Mouse (Mus musculus): ENCODE results near the gene Arl2bp. TPM values are rescaled to one million over a fixed set of nuclear protein-coding genes. Genes with fewer than 3 reads are reported as not detected.

Gene Arl2bp
- total RNA-seq (2015) = 21.1 and 26.4 TPM in 2 replicates
- total RNA-seq (2017) = 73.3 and 75.1 TPM in 2 replicates

DNA sequence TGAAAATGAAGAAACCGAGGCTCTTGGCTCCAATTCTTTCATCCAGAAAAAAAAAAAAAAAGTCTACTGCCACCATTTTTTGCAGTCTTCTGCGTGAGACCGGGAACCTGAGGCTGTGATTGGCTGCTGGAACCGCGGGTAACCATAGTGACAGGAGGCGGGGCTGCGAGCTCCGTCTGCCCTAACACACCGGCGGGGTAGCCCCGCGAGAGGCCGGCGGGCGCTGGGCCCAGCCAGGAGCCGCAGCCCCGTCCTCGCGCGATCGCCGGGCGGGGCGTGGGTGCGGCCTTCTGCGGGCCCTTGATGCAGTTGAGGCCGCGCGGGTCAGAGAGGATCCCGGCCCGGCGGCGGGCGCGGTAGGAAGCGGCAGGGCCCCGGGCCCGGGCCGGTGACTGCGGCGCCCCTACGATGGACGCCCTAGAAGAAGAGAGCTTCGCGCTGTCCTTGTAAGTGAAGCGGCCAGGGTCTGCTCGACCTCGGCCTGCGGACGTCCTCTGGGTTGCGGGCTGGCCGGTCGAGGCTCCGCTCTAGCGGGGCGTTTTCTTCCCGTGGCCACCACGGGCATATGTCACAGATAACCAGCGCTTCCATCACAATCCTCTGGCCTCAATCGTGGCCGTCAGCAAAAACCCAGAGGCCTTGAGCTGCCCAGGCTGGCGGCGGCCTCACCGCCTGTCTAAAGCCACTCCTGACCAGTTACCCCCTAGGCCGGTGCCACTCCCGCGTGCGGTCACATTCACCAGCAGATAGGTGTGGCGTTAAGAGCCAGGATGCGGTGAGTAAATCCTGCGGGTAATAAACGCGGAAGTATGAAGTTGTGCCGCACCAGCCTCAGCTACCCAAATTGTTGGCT is at the start of gene Arl2bp:
Arl2bp (plus strand) TSS at position 145 of the 853 bp plus-strand sequence.
- ATAC-seq (replicated peaks; ENCODE audit: poor library complexity) = peak; percentile 100

DNA sequence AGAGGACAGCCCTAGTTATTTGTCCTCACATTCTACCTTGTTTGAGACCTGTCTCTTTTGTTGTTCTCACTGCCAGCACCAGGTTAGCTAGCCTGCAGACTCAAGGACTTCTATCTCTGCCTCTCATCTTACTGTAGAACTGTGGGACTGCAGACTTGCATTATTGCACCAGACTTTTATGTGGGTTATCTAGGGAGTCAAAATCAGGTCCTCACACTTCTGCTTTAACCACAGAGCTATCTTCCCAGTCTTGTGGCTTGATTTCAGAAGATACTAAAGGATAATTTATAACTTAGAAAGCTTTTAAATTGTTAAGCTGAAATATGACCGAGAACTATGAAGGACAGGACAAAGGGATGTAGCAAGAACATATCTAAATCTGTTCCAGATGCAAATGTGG is 41.5 kb upstream of the Arl2bp start:
- no peak for ATAC-seq (replicated peaks; ENCODE audit: poor library complexity)

DNA sequence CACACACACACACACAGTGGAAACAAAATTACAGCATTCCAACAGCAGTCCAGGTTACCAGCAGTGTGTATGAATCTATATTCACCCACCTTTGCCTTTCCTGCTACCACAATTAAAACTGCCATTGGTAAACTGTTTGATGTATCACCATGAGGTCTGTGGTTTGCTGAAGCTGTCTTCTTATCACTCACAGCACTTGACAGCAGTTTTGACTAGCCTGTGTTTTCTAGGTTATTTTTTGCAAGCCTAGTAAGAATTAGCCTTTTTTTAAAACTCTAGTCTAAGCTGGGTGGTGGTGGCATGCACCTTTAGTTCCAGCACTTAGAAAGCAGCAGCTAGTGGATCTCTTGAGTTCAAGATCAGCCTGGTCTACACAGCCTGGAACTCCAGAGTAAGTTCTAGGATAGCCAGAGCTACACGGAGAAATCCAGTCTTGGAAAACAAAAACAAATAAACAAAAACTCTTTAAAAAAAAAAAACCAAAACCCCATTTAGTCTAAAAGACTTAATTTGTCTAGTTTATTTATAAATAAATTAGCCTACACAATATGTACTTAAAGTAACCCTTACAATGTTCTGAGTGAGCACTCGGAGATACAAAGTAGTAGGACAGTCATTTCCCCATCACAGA is 32.7 kb upstream of the Arl2bp start:
- ATAC-seq (replicated peaks; ENCODE audit: poor library complexity) = peak; percentile 72

DNA sequence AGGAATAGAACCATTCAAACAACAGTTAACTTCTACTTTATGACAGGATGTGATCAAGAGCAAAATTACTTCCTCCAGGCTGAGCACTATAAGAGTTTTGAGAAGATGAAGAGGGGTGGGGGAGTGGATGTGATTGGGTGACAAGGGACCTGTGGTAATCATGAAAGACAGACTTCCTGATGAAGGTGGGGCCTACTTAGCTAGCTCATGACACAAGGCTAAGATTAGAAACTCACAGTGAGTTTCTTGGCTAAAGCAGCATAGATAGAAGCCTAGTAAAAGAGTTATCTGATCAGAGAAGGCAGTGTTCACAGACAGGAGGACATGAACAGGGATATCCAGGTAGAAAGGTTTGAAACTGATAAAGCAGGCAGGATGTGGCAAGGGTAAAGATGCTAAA is 32.2 kb upstream of the Arl2bp start:
- ATAC-seq (replicated peaks; ENCODE audit: poor library complexity) = peak; percentile 98

DNA sequence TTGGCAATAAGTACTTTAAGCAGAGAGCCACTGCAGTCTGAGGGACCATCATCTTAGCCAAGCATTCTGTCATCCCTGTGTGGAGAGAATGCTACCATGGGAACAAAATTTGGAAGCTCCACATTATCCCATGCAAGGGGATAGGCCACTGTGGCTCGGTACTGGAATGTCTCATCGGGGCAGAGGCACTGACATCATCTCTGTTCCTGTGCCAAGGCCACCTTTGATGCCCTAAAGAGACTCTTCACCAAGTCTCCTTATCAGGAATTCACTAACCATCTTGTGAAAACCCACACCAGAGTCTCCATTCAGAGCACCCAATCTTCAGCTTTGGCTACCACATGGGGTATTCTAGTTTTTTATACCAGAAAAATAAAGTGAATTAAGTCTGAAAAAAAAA is 25.2 kb upstream of the Arl2bp start:
- peak; percentile 50 for ATAC-seq (replicated peaks; ENCODE audit: poor library complexity)

DNA sequence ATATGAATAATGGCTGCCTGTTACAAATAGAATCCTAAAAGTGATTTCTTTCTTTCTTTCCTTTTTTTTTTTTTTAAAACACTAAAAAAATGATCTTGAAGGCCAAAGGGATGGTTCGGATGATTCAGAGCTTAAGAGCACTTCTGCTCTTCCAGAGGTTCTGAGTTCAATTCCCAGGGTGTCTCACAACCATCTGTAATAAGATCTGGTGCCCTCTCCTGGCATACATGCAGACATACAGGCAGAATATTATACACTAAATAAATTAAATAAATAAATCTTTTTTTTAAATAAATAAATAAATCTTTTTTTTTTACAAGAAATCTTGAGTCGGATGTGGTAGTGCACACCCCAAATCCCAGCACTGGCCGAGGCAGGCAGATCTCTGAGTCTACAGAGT is 24.5 kb upstream of the Arl2bp start:
- ATAC-seq (replicated peaks; ENCODE audit: poor library complexity) = no peak

DNA sequence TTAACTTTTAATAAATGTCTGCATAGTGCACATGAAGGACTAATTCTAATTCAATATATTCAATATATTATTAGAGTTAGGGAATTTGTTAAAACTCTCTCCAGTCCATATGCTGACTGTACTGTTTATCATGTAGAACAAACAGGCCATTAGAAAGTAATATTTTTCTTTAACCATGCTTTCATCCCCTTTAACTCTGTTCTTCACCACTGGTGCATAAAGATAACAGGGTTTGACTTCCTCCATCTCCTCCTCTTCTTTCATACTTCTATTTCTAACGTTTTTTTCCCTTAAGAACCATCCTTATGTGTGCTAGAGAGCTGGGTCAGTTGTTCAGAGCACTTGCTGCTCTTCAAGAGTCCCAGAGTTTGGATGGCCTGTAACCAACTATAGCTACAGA is 21.2 kb upstream of the Arl2bp start:
- ATAC-seq (replicated peaks; ENCODE audit: poor library complexity) = no peak

DNA sequence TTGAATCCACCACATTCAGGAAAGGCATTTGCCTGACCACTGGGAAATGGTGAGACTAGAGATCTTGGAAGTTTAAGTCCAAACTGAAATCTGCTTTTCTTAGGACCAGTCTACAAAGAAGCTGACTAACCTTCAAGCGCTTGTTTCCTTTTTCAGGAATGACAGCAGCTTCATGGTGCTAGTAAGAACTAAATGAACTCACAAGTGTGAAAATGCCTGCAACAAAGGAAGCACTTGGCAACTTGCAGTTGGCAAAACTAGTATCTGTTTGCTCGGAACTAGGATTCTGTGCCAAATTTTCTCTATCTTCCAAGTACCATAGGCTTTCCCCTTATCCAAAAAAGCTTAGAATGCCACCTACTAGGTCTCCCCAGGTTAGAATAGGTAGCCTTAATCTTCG is 20.2 kb upstream of the Arl2bp start:
- ATAC-seq (replicated peaks; ENCODE audit: poor library complexity) = no peak

DNA sequence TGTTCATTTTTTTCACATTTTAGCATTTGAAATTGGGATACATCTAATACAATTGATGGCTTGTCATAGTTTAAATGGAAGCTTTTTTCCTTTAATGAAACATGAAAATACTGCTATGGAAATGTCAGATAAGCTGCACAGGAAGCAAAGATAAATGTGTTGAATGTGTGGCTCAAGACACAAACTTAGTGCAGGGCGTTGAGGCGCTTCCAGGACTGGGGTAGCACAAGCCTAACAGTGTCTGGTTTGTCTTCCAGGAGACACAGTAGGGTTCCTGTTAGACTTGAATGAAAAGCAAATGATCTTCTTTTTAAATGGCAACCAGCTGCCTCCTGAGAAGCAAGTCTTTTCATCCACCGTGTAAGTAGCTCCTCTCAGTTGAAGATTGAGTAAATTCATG is 16.9 kb upstream of the Arl2bp start:
- ATAC-seq (replicated peaks; ENCODE audit: poor library complexity) = no peak

DNA sequence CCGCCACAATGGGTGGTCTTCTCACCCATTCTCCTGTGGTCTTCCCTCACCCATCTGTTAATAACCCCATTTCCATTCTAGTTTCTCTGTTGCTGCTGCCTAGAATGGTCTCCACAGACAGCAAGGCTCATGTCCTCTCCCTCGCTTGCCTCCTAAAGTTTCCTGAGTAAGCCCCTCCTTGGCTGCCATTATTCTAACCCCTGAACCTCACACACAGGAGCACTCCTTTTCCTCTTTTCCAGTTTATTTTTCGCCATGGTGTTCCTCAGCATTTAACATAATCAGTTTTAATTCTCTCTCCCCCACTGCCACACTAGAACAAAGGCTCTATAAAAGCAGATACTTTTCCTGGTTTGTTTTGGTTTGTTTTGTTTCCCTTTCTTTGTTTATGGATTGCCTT is 13.4 kb upstream of the Arl2bp start:
- ATAC-seq (replicated peaks; ENCODE audit: poor library complexity) = no peak

DNA sequence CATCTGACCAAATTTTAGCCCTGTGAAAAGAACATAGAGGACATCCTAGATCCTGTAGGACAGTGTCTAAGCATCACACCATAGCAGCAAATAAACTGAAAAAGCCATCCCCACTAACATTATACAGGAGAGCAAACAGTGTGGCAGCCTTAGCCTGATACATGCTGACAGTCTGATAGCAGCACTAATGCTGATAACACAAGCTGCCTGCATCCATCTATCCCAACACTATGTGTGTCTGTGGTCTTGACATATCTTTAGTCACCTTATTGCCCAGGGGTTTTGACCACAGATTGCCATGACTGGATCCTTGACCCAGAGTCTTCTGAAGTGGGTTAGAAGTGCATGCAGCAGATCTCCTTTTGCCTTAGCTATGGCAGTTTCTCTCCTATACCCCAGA is 11.4 kb upstream of the Arl2bp start:
- peak; percentile 83 for ATAC-seq (replicated peaks; ENCODE audit: poor library complexity)

DNA sequence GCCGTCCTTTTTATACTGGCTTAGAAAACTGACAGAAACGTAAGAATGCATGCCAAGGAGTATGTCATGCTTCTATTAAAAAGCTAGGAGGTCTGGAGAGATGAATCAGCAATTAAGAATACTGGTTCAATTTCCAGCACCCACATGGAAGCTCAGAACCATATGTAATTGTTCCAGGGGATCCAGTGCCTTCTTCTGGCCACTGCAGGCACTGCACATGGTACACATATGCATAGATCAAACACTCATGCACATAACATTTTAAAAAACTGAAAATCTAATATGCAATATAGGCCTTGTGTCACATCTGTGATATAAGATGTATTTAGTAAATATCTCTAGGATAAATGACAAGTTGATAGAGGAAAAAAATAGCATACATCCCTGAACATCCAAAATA is 8.4 kb upstream of the Arl2bp start:
- 0 out of 2 replicates have a peak, but pooled peaks have one; percentile 50 for ATAC-seq (replicated peaks; ENCODE audit: poor library complexity)

DNA sequence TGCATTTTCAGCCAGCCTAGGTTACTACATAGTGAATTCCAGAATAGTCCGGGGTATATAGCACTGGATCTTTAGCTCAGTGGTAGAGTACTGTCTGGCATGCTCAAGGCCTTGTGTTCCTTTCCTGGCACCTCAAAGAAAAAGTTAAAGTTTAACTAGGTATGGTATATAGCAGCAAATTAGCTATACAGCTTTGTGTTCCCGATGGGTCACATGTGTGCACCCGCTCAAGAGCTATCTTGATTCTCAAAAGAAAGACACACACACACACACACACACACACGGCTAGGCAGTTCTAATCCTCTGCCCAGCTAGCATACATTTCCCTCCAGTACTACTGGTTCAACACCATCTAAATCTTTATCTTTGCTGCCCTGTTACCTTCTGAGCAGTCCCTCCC is 6.0 kb upstream of the Arl2bp start:
- no peak for ATAC-seq (replicated peaks; ENCODE audit: poor library complexity)

DNA sequence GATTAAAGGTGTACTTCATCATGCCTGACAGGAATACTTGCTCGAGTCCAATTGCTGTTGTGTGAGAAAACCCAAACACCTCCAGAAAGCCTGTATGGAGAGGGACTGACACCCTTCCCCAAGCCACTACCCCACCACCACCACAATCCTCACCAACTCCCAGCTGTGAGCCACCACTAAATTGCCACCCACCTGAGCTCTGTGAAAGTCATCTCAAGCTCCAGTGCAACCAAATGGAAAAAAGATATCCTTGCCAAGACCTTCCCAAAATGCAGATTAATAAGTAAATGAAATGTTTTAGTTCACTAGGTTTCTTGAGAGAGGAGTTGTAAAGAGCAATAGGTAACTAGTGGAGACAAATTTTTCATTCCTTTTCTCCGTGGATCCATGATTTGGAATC is 1.7 kb upstream of the Arl2bp start:
- ATAC-seq (replicated peaks; ENCODE audit: poor library complexity) = no peak

DNA sequence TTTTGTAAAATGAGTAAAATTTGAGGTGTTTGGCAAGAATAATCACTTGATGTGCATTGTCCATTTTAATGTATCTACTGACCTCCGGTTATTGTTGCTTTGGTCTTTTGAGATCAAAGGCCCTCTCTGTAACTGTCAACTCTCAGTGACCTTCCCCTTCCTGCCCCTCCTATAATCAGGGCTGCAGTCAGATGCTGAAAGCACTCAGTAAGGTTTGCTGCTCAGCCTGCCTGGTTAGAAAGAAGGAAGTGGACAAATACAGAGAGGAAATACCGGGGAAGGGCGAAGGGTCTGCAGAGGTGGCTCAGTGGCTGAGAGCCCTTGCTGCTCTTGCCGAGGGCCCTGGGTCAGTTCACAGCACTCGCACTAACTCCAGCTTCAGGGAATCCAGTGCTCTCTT is 8.0 kb downstream of the Arl2bp start:
- peak; percentile 65 for ATAC-seq (replicated peaks; ENCODE audit: poor library complexity)

DNA sequence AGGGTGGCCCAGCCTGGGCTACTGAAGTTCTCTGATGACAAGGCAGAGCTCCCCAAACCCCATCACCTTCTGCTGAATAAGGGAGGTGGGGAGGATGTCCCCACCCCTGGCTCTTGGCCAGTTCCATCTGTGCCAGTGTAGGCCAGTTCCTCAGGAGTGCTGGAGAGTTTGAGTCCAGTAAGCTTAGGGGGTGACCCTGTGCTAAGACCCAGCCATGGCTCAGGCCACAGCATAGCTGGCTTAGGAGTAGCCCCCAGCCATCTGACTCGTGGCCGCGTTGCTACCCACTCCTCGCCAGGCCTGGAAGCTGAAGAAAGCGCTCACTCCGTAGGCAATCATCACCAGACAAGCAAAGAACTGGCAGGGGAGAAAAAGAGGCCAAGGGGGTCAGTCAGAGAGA is 9.5 kb downstream of the Arl2bp start:
- no peak for ATAC-seq (replicated peaks; ENCODE audit: poor library complexity)

DNA sequence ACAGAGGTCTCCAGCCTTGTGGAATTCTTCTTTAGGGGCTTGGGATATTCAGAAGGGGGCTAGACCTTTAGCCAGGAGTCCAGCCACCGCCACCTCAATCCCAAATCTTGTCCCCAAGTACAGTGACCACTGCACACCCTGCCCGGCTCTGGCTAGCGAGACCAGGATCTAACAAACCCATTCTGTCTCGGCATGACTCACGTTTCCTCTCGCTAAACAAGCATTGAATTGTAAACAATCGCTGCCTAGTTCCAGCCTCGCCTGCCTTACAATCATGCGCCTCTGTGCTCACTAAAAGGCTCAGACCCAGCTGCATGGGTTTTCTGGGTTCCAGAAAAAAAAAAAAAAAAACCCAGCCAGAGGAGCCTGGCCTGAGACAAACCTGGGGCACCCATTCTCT is 12.2 kb downstream of the Arl2bp start:
- ATAC-seq (replicated peaks; ENCODE audit: poor library complexity) = no peak

DNA sequence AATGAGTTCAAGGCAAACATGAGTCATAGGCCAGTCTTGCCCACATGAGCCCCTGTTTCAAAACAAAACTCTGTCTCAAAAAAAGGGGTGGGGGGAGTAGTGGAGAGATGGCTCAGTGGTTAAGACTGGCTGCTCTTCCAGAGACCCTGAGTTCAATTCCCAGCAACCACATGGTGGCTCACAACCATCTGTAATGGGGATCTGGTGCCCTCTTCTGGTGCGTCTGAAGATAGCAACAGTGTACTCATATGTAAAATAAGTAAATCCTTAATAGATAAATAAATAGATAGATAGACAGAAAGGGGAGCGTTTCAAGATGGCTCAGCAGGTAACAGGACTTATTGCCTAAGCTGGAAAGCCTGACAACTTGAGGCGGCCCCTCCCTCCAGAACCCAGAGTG is 14.0 kb downstream of the Arl2bp start:
- ATAC-seq (replicated peaks; ENCODE audit: poor library complexity) = no peak

DNA sequence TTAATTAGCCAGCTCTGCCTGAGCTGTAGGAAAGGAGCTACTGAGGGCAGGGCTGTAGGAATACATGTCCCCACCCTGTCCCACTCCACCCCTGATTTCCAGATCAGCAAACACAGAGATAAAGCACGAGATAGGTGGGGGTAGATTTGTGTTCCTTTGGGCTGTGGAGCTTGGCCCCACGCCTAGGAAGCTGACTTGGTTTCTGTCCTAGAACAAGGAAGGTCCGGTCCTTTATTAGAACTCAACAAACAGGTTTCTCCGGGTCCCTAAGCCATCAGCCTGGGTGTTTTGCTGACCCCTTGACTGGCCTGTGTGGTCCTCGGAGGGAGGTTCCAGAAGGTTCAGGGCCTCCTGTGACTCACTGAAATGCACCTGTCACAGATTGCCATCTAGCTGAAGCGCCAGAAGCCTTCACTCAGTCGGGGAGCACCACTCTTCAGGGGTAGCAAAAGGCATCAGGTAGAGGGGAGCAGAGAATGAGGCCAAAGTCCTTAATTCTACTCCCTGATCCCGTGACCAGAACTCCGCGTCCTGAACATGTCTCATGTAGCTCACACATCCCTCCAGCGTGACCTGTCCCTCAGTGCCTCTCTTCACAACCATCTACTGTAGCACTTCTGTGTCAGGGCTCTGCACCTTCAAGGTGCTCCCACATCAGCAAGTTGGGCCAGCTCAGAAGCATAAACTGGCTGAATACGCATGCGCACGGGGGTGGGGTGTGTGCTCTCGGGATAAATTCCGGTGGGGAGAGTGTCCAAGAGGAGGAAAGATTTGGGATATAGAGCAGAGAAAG is 16.5 kb downstream of the Arl2bp start:
- no peak for ATAC-seq (replicated peaks; ENCODE audit: poor library complexity)

DNA sequence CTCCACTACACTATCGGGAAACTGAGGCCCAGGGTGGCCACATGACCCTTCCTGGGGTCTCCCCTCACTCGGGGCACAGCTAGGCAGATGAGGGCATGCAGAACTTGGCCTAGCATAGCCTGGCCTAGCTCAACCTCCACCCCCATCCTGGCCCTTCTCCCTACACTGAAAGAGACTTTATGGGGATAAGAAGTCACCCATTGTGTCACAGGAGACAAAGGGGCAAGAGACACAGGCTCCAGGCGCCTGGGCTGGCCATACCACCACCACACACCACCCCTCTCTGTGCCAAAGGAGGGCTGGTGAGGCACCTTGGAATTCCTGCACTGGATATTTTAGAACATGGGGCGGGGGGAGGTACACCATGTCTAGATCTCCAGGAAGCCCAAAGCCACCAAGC is 17.9 kb downstream of the Arl2bp start:
- no peak for ATAC-seq (replicated peaks; ENCODE audit: poor library complexity)

DNA sequence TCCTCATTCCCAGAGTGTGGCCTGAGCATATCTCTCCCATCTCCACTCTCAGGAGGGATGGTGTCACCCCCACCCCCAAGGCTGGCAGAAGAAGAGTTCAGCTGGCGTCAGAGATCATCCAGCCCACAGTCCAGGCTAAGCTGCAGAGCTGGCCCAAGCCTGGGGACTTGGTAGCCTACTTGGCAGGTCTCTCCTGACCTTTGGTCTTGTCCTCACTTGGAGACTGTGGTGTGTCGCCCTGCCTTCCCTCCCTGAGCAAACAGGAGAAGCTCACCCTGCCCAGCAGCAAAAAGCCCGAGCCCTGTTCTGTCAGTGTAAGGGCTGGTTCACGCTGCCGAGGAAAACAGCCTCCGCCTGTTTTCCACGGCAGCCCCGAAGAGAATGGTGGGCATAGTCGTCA is 19.6 kb downstream of the Arl2bp start:
- ATAC-seq (replicated peaks; ENCODE audit: poor library complexity) = no peak

DNA sequence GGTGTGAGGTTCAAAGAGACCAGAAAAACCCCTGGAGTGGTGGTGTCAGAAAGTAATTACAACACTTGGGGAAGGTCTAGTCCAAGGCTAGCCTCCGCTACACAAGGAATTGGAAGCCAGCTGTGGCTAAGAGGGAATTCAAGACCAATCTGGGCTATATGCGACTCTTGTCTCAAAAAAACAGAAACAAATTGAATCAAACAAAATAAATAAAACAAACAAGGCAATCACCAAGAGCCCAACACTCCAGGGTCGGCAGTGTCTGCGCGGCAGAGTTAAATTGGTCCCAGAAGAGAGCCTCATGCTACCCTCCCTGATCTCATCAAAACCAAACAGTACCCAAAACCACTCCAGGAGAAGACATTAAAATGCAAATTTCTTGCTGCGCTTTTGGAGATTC is 28.3 kb downstream of the Arl2bp start:
- no peak for ATAC-seq (replicated peaks; ENCODE audit: poor library complexity)

All from megakaryocyte progenitor cell, adult 5-6 weeks (primary cell).